Mouse (Mus musculus) forebrain, postnatal 0 days (tissue): Measurements from ENCODE around the gene Mfsd9. TPM values are rescaled to one million over a fixed set of nuclear protein-coding genes. Genes with fewer than 3 reads are reported as not detected.
A peak's percentile ranks its signal among the peaks of the same experiment; 100 is the strongest.

ENCODE experiments used
- ATAC-seq: fragments of 200-750 bp; cut with Nextera tagmentation; 2 replicates; pipeline ENCODE4 v1.8.0; 2017; ENCODE audit warnings: mild to moderate bottlenecking, moderate library complexity
- DNase-seq: peaks from one replicate; pipeline ENCODE4 v3.0.0-alpha.2; 2015
- H3K27ac ChIP-seq: fragments of 300-500 bp; sonication (generic); 2 replicates; pipeline ENCODE4 v1.5.1; 2014; ENCODE audit warnings: low read depth, mild to moderate bottlenecking, antibody characterized with exemption, low read length, moderate library complexity, mixed read lengths
- H3K27me3 ChIP-seq: fragments of 300-500 bp; sonication (generic); 2 replicates; pipeline ENCODE4 v1.6.1; 2014; ENCODE audit warnings: mild to moderate bottlenecking, low read length, mixed read lengths; ENCODE audit not compliant: insufficient read depth
- H3K36me3 ChIP-seq: fragments of 300-500 bp; sonication (generic); 2 replicates; pipeline ENCODE4 v1.6.1; 2014; ENCODE audit warnings: mild to moderate bottlenecking, moderate library complexity; ENCODE audit not compliant: insufficient read depth
- H3K4me1 ChIP-seq: fragments of 300-500 bp; sonication (generic); 2 replicates; pipeline ENCODE4 v1.6.1; 2014; ENCODE audit warnings: antibody characterized with exemption; ENCODE audit not compliant: insufficient read depth
- H3K4me2 ChIP-seq: fragments of 300-500 bp; sonication (generic); 2 replicates; pipeline ENCODE4 v1.6.1; 2014; ENCODE audit warnings: low read depth, mild to moderate bottlenecking, moderate library complexity
- H3K4me3 ChIP-seq: fragments of 300-500 bp; sonication (generic); 2 replicates; pipeline ENCODE4 v1.5.1; 2014; ENCODE audit warnings: low read depth, low read length, mixed read lengths
- H3K9ac ChIP-seq: fragments of 300-500 bp; sonication (generic); 2 replicates; pipeline ENCODE4 v1.6.1; 2014; ENCODE audit warnings: mild to moderate bottlenecking
- H3K9me3 ChIP-seq: fragments of 300-500 bp; sonication (generic); 2 replicates; pipeline ENCODE4 v1.6.1; 2016; ENCODE audit warnings: low read length
- CTCF ChIP-seq: sonication (generic); IDR thresholded peaks from 2 replicates; pipeline ENCODE4 v1.5.1; 2016; ENCODE audit warnings: antibody characterized with exemption, control low read depth, low read depth
- WGBS: fragments of 180-500 bp; shearing (Covaris S2); extraction: QIAGEN DNeasy Blood & Tissue Kit; methylation state at CpG from one replicate; pipeline ENCODE4 v1.1.7; 2014; 5-methylcytosine and 5-hydroxymethylcytosine counted together
- polyA plus RNA-seq: library from polyadenylated mRNA; unstranded; fragments of >200 nt; fragmentation: Nextera tagmentation; extraction: Ambion mirVana; gene quantifications from 2 replicates; pipeline ENCODE4 v1.2.1, GENCODE M21; 2015
- total RNA-seq: library from RNA; depleted of rRNA; stranded (reverse); fragments of >200 nt; gene quantifications from 2 replicates; pipeline ENCODE4 v1.2.3, GENCODE M21; 2014

Gene Mfsd9
- total and polyA plus RNA-seq, 2 experiments from 2014 or later, result 7.0 to 13.2 TPM

GRCm38 (mm10) chr1:40824517-40824916 is 34.0 kb upstream of the Mfsd9 start:
- no peak for TF ChIP-seq CTCF
- Histone ChIP-seq H3K27me3 (no peaks in the 10 kb centered on the region), H3K9ac (no peak overlapping the region), H3K36me3 (no peaks in the 10 kb centered on the region), H3K4me2 (no peak overlapping the region), H3K4me3 (no peak overlapping the region), H3K4me1 (no peaks in the 10 kb centered on the region), H3K27ac (no peak overlapping the region), H3K9me3 (no peaks in the 10 kb centered on the region)
- ATAC-seq (no peak), DNase-seq (peak; percentile 7)
- WGBS, result 66% methylated on average over 4 of the region's 4 CpGs

GRCm38 (mm10) chr1:40815071-40815845 is 24.8 kb upstream of the Mfsd9 start:
- H3K4me3 ChIP-seq, result no peak overlapping the region
- 67% methylated on average over 16 of the region's 16 CpGs for WGBS

GRCm38 (mm10) chr1:40808643-40809042 is 18.2 kb upstream of the Mfsd9 start:
- no peak for TF ChIP-seq CTCF
- Histone ChIP-seq H3K4me1 (no peaks in the 10 kb centered on the region), H3K27ac (no peak overlapping the region), H3K9me3 (no peaks in the 10 kb centered on the region), H3K9ac (no peak overlapping the region), H3K27me3 (no peaks in the 10 kb centered on the region), H3K4me3 (no peak overlapping the region), H3K4me2 (no peak overlapping the region), H3K36me3 (no peaks in the 10 kb centered on the region)
- DNase-seq (no peak), ATAC-seq (no peak)
- 87% methylated on average over 3 of the region's 3 CpGs for WGBS

More at GRCm38 (mm10) chr1:40815071-40815845, 24.8 kb upstream of the Mfsd9 start:
- Histone ChIP-seq H3K9ac (no peak overlapping the region), H3K27ac (no peak overlapping the region), H3K27me3 (no peaks in the 10 kb centered on the region), H3K9me3 (no peaks in the 10 kb centered on the region), H3K4me1 (no peaks in the 10 kb centered on the region), H3K4me2 (no peak overlapping the region), H3K36me3 (no peaks in the 10 kb centered on the region)
- no peak for DNase-seq
- ATAC-seq, result no peak
- TF ChIP-seq CTCF, result no peak

- Histone ChIP-seq H3K9me3 (no peaks in the 10 kb centered on the region), H3K27me3 (no peaks in the 10 kb centered on the region), H3K9ac (no peak overlapping the region), H3K4me3 (no peak overlapping the region), H3K4me2 (no peak overlapping the region), H3K36me3 (no peaks in the 10 kb centered on the region), H3K27ac (no peak overlapping the region), H3K4me1 (no peaks in the 10 kb centered on the region)
- no peak for DNase-seq
- WGBS, result 91% methylated on average over 11 of the region's 11 CpGs
- TF ChIP-seq CTCF, result no peak
- ATAC-seq, result no peak
Observed at GRCm38 (mm10) chr1:40805891-40806290, 15.4 kb upstream of the Mfsd9 start.

- Histone ChIP-seq H3K4me3 (no peak within 1 kb of the TSS), H3K9ac (no peak within 1 kb of the TSS), H3K4me2 (no peak within 1 kb of the TSS), H3K4me1 (no peaks in the 10 kb centered on the region), H3K27me3 (no peaks in the 10 kb centered on the region), H3K36me3 (no peaks in the 10 kb centered on the region), H3K9me3 (no peaks in the 10 kb centered on the region), H3K27ac (no peak within 1 kb of the TSS)
- no peak for DNase-seq
- no peak for ATAC-seq
- no peak for TF ChIP-seq CTCF
- WGBS, result 60% methylated on average over 9 of the region's 9 CpGs
Observed at GRCm38 (mm10) chr1:40805351-40805750, 14.9 kb upstream of the Mfsd9 start, which contains the start of gene Tmem182. TSS of gene Tmem182 (plus strand) at chr1:40805601.

GRCm38 (mm10) chr1:40804118-40804517 is 13.6 kb upstream of the Mfsd9 start:
- DNase-seq (no peak), ATAC-seq (no peak)
- no peak overlapping the region for H3K27ac ChIP-seq
- no peak overlapping the region for H3K4me3 ChIP-seq
- no peak for TF ChIP-seq CTCF
- H3K9ac ChIP-seq, result no peak overlapping the region
- WGBS, result 86% methylated on average over 12 of the region's 12 CpGs
- no peak overlapping the region for H3K4me2 ChIP-seq
- H3K36me3 ChIP-seq, result no peaks in the 10 kb centered on the region
- H3K9me3 ChIP-seq, result no peaks in the 10 kb centered on the region
- no peaks in the 10 kb centered on the region for H3K4me1 ChIP-seq
- H3K27me3 ChIP-seq, result no peaks in the 10 kb centered on the region

GRCm38 (mm10) chr1:40802759-40803158 is 12.3 kb upstream of the Mfsd9 start:
- Histone ChIP-seq H3K9me3 (no peaks in the 10 kb centered on the region), H3K36me3 (no peaks in the 10 kb centered on the region), H3K4me1 (no peaks in the 10 kb centered on the region), H3K27ac (no peak overlapping the region), H3K9ac (no peak overlapping the region), H3K27me3 (no peaks in the 10 kb centered on the region), H3K4me3 (no peak overlapping the region), H3K4me2 (no peak overlapping the region)
- peak; percentile 89 for TF ChIP-seq CTCF
- DNase-seq (peak; percentile 83), ATAC-seq (no peak; the same call in 1 of the 2 replicates)
- 23% methylated on average over 3 of the region's 3 CpGs for WGBS
